Mouse (Mus musculus) MEL (cell line): ENCODE results near the gene Mark2. TPM values are rescaled to one million over a fixed set of nuclear protein-coding genes. Genes with fewer than 3 reads are reported as not detected.

Experiments
- DNase-seq: peaks from one replicate; pipeline ENCODE4 v3.0.0; 2011; ENCODE audit warnings: low read depth, low spot score
- H3K27ac ChIP-seq: 2 replicates; pipeline ENCODE4 v1.5.1; 2012; ENCODE audit warnings: low read depth, mild to moderate bottlenecking, control low read depth, low read length, moderate library complexity; ENCODE audit not compliant: control insufficient read depth
- H3K27me3 ChIP-seq, 2 experiments: fragments of 150-350 bp in 1 of 2; sonication (generic) in 1 of 2; 2 replicates each; pipeline ENCODE4 v1.6.1; 2012; ENCODE audit warnings: low read length in 2 of 2, mild to moderate bottlenecking in 2 of 2, improper control_type of control experiment in 1 of 2, moderate library complexity in 1 of 2; ENCODE audit not compliant: insufficient read depth in 2 of 2, control insufficient read depth in 1 of 2
- H3K36me3 ChIP-seq, 2 experiments: 2 replicates each; pipeline ENCODE4 v1.6.1; 2012 to 2014; ENCODE audit warnings: low read length in 2 of 2, improper control_type of control experiment in 1 of 2, inconsistent platforms in 1 of 2, mild to moderate bottlenecking in 1 of 2; ENCODE audit not compliant: insufficient read depth in 2 of 2, control insufficient read depth in 1 of 2
- H3K4me1 ChIP-seq, 2 experiments: fragments of 150-350 bp in 1 of 2; sonication (generic) in 1 of 2; 2 replicates each; pipeline ENCODE4 v1.6.1; 2012; ENCODE audit warnings: low read length in 2 of 2, improper control_type of control experiment in 1 of 2, mild to moderate bottlenecking in 1 of 2; ENCODE audit not compliant: insufficient read depth in 2 of 2, control insufficient read depth in 1 of 2
- H3K4me3 ChIP-seq, 2 experiments: fragments of 150-350 bp in 1 of 2; sonication (generic) in 1 of 2; 2 replicates each; pipeline ENCODE4 v1.5.1; 2012; ENCODE audit warnings: low read depth in 2 of 2, low read length in 2 of 2, mild to moderate bottlenecking in 2 of 2, moderate library complexity in 2 of 2, control low read depth in 1 of 2, improper control_type of control experiment in 1 of 2; ENCODE audit not compliant: control insufficient read depth in 1 of 2, insufficient read depth in 1 of 2
- H3K79me2 ChIP-seq: 2 replicates; pipeline ENCODE4 v1.6.1; 2012; ENCODE audit warnings: mild to moderate bottlenecking, low read length, moderate library complexity; ENCODE audit not compliant: control insufficient read depth, poor library complexity, insufficient read depth
- H3K9ac ChIP-seq: 2 replicates; pipeline ENCODE4 v1.6.1; 2012; ENCODE audit warnings: low read depth, mild to moderate bottlenecking, control low read depth, low read length, moderate library complexity; ENCODE audit not compliant: control insufficient read depth, poor library complexity, severe bottlenecking
- H3K9me3 ChIP-seq: fragments of 150-350 bp; sonication (generic); replicated peaks from 2 replicates; pipeline ENCODE4 v1.6.1; 2012; ENCODE audit warnings: mild to moderate bottlenecking, low read length, improper control_type of control experiment, moderate library complexity; ENCODE audit not compliant: insufficient read depth
- BHLHE40 ChIP-seq: IDR thresholded peaks from 2 replicates; pipeline ENCODE4 v1.6.1; 2012; ENCODE audit warnings: low read depth, mild to moderate bottlenecking, inconsistent platforms, low read length, improper control_type of control experiment, borderline replicate concordance
- CHD1 ChIP-seq: IDR thresholded peaks from 2 replicates; pipeline ENCODE4 v1.6.1; 2012; ENCODE audit warnings: low read depth, mild to moderate bottlenecking, inconsistent platforms, low read length, improper control_type of control experiment
- CHD2 ChIP-seq: IDR thresholded peaks from 2 replicates; pipeline ENCODE4 v1.6.1; 2011; ENCODE audit warnings: low read length, improper control_type of control experiment
- CTCF ChIP-seq, 3 experiments: IDR thresholded peaks in 2 of 3; conservative IDR thresholded peaks in 1 of 3; 2 replicates each; pipeline ENCODE4 v1.5.1; 2011 to 2012; ENCODE audit warnings: low read length in 3 of 3, low read depth in 2 of 3, mild to moderate bottlenecking in 2 of 3, improper control_type of control experiment in 1 of 3, inconsistent platforms in 1 of 3, mixed read lengths in 1 of 3, moderate library complexity in 1 of 3; ENCODE audit not compliant: control insufficient read depth in 1 of 3, insufficient read depth in 1 of 3, poor library complexity in 1 of 3, severe bottlenecking in 1 of 3
- E2F4 ChIP-seq: IDR thresholded peaks from 2 replicates; pipeline ENCODE4 v1.6.1; 2011; ENCODE audit warnings: low read depth, low read length, improper control_type of control experiment, borderline replicate concordance
- ELF1 ChIP-seq: IDR thresholded peaks from 2 replicates; pipeline ENCODE4 v1.6.1; 2014; ENCODE audit warnings: low read depth, mild to moderate bottlenecking, inconsistent platforms, low read length, improper control_type of control experiment, moderate library complexity
- EP300 ChIP-seq, 2 experiments: IDR thresholded peaks; 2 replicates each; pipeline ENCODE4 v1.6.1; 2011; ENCODE audit warnings: improper control_type of control experiment in 2 of 2, low read length in 2 of 2, low read depth in 1 of 2, mild to moderate bottlenecking in 1 of 2
- ETS1 ChIP-seq: IDR thresholded peaks from 2 replicates; pipeline ENCODE4 v1.6.1; 2012; ENCODE audit warnings: low read depth, mild to moderate bottlenecking, inconsistent platforms, low read length, improper control_type of control experiment, moderate library complexity
- GABPA ChIP-seq: IDR thresholded peaks from 2 replicates; pipeline ENCODE4 v1.6.1; 2012; ENCODE audit warnings: low read depth, mild to moderate bottlenecking, inconsistent platforms, low read length, improper control_type of control experiment, moderate library complexity
- GATA1 ChIP-seq: IDR thresholded peaks from 2 replicates; pipeline ENCODE4 v1.6.1; 2011; ENCODE audit warnings: low read depth, low read length, improper control_type of control experiment
- HCFC1 ChIP-seq: IDR thresholded peaks from 2 replicates; pipeline ENCODE4 v1.6.1; 2012; ENCODE audit warnings: low read depth, mild to moderate bottlenecking, inconsistent platforms, low read length, improper control_type of control experiment, moderate library complexity
- JUND ChIP-seq: IDR thresholded peaks from 2 replicates; pipeline ENCODE4 v1.6.1; 2011; ENCODE audit warnings: low read depth, mild to moderate bottlenecking, improper control_type of control experiment, low read length
- KAT2A ChIP-seq: conservative IDR thresholded peaks from 2 replicates; pipeline ENCODE4 v1.6.1; 2012; ENCODE audit warnings: low read depth, low read length, improper control_type of control experiment, inconsistent platforms
- MAFK ChIP-seq: IDR thresholded peaks from 2 replicates; pipeline ENCODE4 v1.6.1; 2011; ENCODE audit warnings: low read depth, mild to moderate bottlenecking, low read length, improper control_type of control experiment, borderline replicate concordance
- MAX ChIP-seq: IDR thresholded peaks from 2 replicates; pipeline ENCODE4 v1.6.1; 2011; ENCODE audit warnings: low read length, improper control_type of control experiment
- MAZ ChIP-seq: IDR thresholded peaks from 2 replicates; pipeline ENCODE4 v1.6.1; 2012; ENCODE audit warnings: low read depth, mild to moderate bottlenecking, inconsistent platforms, low read length, improper control_type of control experiment
- MEF2A ChIP-seq: IDR thresholded peaks from 2 replicates; pipeline ENCODE4 v1.6.1; 2014; ENCODE audit warnings: low read depth, mild to moderate bottlenecking, inconsistent platforms, low read length, improper control_type of control experiment; ENCODE audit not compliant: poor library complexity, insufficient replicate concordance, severe bottlenecking; ENCODE audit errors: extremely low read depth
- MXI1 ChIP-seq: IDR thresholded peaks from 2 replicates; pipeline ENCODE4 v1.6.1; 2011; ENCODE audit warnings: mild to moderate bottlenecking, low read depth, low read length, improper control_type of control experiment
- NELFE ChIP-seq: IDR thresholded peaks from 2 replicates; pipeline ENCODE4 v1.6.1; 2011; ENCODE audit warnings: low read depth, low read length, improper control_type of control experiment
- NRF1 ChIP-seq: IDR thresholded peaks from 2 replicates; pipeline ENCODE4 v1.6.1; 2014; ENCODE audit warnings: low read depth, mild to moderate bottlenecking, inconsistent platforms, low read length, improper control_type of control experiment, moderate library complexity; ENCODE audit not compliant: poor library complexity, insufficient read depth, severe bottlenecking
- POLR2A ChIP-seq, 2 experiments: IDR thresholded peaks; 2 replicates each; pipeline ENCODE4 v1.6.1; 2011 to 2012; ENCODE audit warnings: low read length in 2 of 2, mild to moderate bottlenecking in 2 of 2, control low read depth in 1 of 2, improper control_type of control experiment in 1 of 2, low read depth in 1 of 2, moderate library complexity in 1 of 2; ENCODE audit not compliant: control insufficient read depth in 1 of 2, insufficient read depth in 1 of 2, poor library complexity in 1 of 2
- RAD21 ChIP-seq: IDR thresholded peaks from 2 replicates; pipeline ENCODE4 v1.6.1; 2011; ENCODE audit warnings: mild to moderate bottlenecking, low read depth, low read length, improper control_type of control experiment
- RCOR1 ChIP-seq: IDR thresholded peaks from 2 replicates; pipeline ENCODE4 v1.6.1; 2012; ENCODE audit warnings: low read depth, mild to moderate bottlenecking, inconsistent platforms, low read length, improper control_type of control experiment
- SIN3A ChIP-seq: IDR thresholded peaks from 2 replicates; pipeline ENCODE4 v1.6.1; 2012; ENCODE audit warnings: low read length, improper control_type of control experiment, inconsistent platforms
- SMC3 ChIP-seq: IDR thresholded peaks from 2 replicates; pipeline ENCODE4 v1.6.1; 2011; ENCODE audit warnings: low read depth, low read length, improper control_type of control experiment
- TAL1 ChIP-seq: IDR thresholded peaks from 2 replicates; pipeline ENCODE4 v1.6.1; 2012; ENCODE audit warnings: mild to moderate bottlenecking, inconsistent platforms, low read length, moderate library complexity, mixed read lengths
- TBP ChIP-seq: IDR thresholded peaks from 2 replicates; pipeline ENCODE4 v1.8.0; 2011; ENCODE audit warnings: low read depth, low read length, improper control_type of control experiment
- TCF12 ChIP-seq: IDR thresholded peaks from 2 replicates; pipeline ENCODE4 v1.6.1; 2014; ENCODE audit warnings: low read depth, mild to moderate bottlenecking, inconsistent platforms, low read length, improper control_type of control experiment, moderate library complexity
- UBTF ChIP-seq: IDR thresholded peaks from 2 replicates; pipeline ENCODE4 v1.6.1; 2012; ENCODE audit warnings: low read depth, mild to moderate bottlenecking, inconsistent platforms, low read length, improper control_type of control experiment, moderate library complexity, borderline replicate concordance; ENCODE audit not compliant: insufficient read depth
- USF2 ChIP-seq, 2 experiments: IDR thresholded peaks; 2 replicates each; pipeline ENCODE4 v1.6.1; 2011 to 2012; ENCODE audit warnings: improper control_type of control experiment in 2 of 2, low read length in 2 of 2, borderline replicate concordance in 1 of 2, inconsistent platforms in 1 of 2, low read depth in 1 of 2, mild to moderate bottlenecking in 1 of 2; ENCODE audit not compliant: insufficient read depth in 1 of 2
- ZC3H11A ChIP-seq: IDR thresholded peaks from 2 replicates; pipeline ENCODE4 v1.6.1; 2012; ENCODE audit warnings: low read depth, mild to moderate bottlenecking, inconsistent platforms, low read length, improper control_type of control experiment
- ZKSCAN1 ChIP-seq: IDR thresholded peaks from 2 replicates; pipeline ENCODE4 v1.6.1; 2012; ENCODE audit warnings: low read depth, mild to moderate bottlenecking, inconsistent platforms, low read length, improper control_type of control experiment, moderate library complexity
- ZMIZ1 ChIP-seq: IDR thresholded peaks from 2 replicates; pipeline ENCODE4 v1.6.1; 2012; ENCODE audit warnings: low read depth, mild to moderate bottlenecking, inconsistent platforms, low read length, improper control_type of control experiment, moderate library complexity
- ZNF384 ChIP-seq: IDR thresholded peaks from 2 replicates; pipeline ENCODE4 v1.6.1; 2012; ENCODE audit warnings: low read depth, mild to moderate bottlenecking, inconsistent platforms, low read length, improper control_type of control experiment
- polyA plus RNA-seq, 2 experiments: library from polyadenylated mRNA; stranded (reverse) in 1 of 2; unstranded in 1 of 2; fragments of >175 nt in 1 of 2; fragments of >200 nt in 1 of 2; gene quantifications; 2 replicates each; pipeline versions ENCODE4 v1.2.1 to v1.2.4; 2012; ENCODE audit warnings: low replicate concordance in 2 of 2, low read depth in 1 of 2; ENCODE audit not compliant: insufficient read length in 2 of 2, insufficient read depth in 1 of 2, missing spikeins in 1 of 2
- total RNA-seq: library from RNA; depleted of rRNA; stranded (reverse); fragments of 300-350 nt; gene quantifications from 2 replicates; pipeline ENCODE4 v1.2.3, GENCODE M21; 2012

Mark2 gene
- total and polyA plus RNA-seq, 3 experiments, result 36.1 to 72.4 TPM; not detected in 1

- TF ChIP-seq NELFE, result no peak
- TF ChIP-seq ELF1, result no peak
These were observed 60.9 kb downstream of the Mark2 start (continued) for GRCm38 (mm10) chr19:7280557-7281330.

DNA sequence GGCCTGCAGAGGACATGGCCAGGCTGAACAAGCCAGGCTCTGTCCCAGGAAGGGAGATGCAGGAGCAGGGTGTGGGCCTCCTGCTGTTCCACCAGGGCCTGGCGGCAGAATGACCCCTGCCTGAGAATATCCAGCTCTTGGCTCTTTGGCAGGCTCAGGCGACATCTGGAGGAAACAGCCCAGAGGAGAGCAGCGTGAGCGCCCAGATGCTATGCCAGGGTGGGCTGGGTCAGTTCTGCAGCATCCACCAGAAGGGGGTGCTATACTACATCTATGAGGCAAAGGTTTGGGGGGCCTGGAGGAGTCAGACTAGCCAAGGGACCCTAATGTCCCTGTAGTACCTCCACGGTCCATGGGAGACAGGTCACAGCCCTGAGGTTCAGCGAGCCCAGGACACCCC lies 62.5 kb downstream of the Mark2 start:
- H3K9ac ChIP-seq, result no peak overlapping the region
- H3K4me1 ChIP-seq, result no peaks in the 10 kb centered on the region
- DNase-seq, result peak; percentile 54

GRCm38 (mm10) chr19:7278200-7278906 lies 63.3 kb downstream of the Mark2 start:
- Histone ChIP-seq H3K4me1 (no peaks in the 10 kb centered on the region), H3K9me3 (no peaks in the 10 kb centered on the region), H3K36me3 (peaks cover 0 to under 1% of the 10 kb centered on the region in 2 experiments; a peak in 1 of 4 replicates), H3K27me3 (no peaks in the 10 kb centered on the region), H3K79me2 (no peaks in the 10 kb centered on the region), H3K4me3 (no peak overlapping the region), H3K27ac (no peak overlapping the region), H3K9ac (no peak overlapping the region)
- TF ChIP-seq MXI1 (0 out of 2 replicates have a peak, but pooled peaks have one; percentile 10), USF2 (IDR thresholded peaks at IDR 0.05; ENCODE audit: borderline replicate concordance in 1 of 2, insufficient read depth in 1 of 2, low read depth in 1 of 2, low read length in 2 of 2) (no peak), RCOR1 (no peak), HCFC1 (no peak)
- DNase-seq, result no peak

More for the DNA sequence above, 62.5 kb downstream of the Mark2 start:
- Histone ChIP-seq H3K27ac (no peak overlapping the region), H3K36me3 (peaks cover 0 to 6% of the 10 kb centered on the region in 2 experiments; a peak in 2 of 4 replicates), H3K79me2 (no peaks in the 10 kb centered on the region), H3K9me3 (no peaks in the 10 kb centered on the region), H3K4me3 (no peak overlapping the region), H3K27me3 (no peaks in the 10 kb centered on the region)
- TF ChIP-seq MEF2A, result no peak
- no peak for TF ChIP-seq TAL1
- no peak for TF ChIP-seq SIN3A
- no peak for TF ChIP-seq CHD1
- TF ChIP-seq KAT2A, result no peak
- TF ChIP-seq BHLHE40, result no peak
- TF ChIP-seq SMC3, result peak; percentile 58
- TF ChIP-seq UBTF, result no peak
- no peak for TF ChIP-seq USF2 (IDR thresholded peaks at IDR 0.05; ENCODE audit: borderline replicate concordance in 1 of 2, insufficient read depth in 1 of 2, low read depth in 1 of 2, low read length in 2 of 2)
- peak; percentile 47 to 69 (median 66) for TF ChIP-seq CTCF (IDR thresholded peaks at IDR 0.05 in 2 of 3, conservative IDR thresholded peaks at IDR 0.05 in 1 of 3; ENCODE audit: control insufficient read depth in 1 of 3, insufficient read depth in 1 of 3, low read depth in 2 of 3, low read length in 3 of 3, poor library complexity in 1 of 3, severe bottlenecking in 1 of 3)
- no peak for TF ChIP-seq EP300 (IDR thresholded peaks at IDR 0.05; ENCODE audit: low read depth in 1 of 2, low read length in 2 of 2)
- TF ChIP-seq E2F4, result no peak
- no peak for TF ChIP-seq TCF12
- TF ChIP-seq ZKSCAN1, result no peak
- no peak for TF ChIP-seq TBP
- no peak for TF ChIP-seq ETS1
- TF ChIP-seq ZNF384, result no peak
- TF ChIP-seq MAX, result no peak
- no peak for TF ChIP-seq MAFK
- TF ChIP-seq NRF1, result no peak
- TF ChIP-seq GATA1, result no peak
- no peak for TF ChIP-seq HCFC1
- TF ChIP-seq ZC3H11A, result 0 out of 2 replicates have a peak, but pooled peaks have one; percentile 13
- TF ChIP-seq ELF1, result no peak
- no peak for TF ChIP-seq MAZ
- TF ChIP-seq RCOR1, result no peak
- TF ChIP-seq ZMIZ1, result no peak
- TF ChIP-seq GABPA, result no peak
- peak; percentile 45 for TF ChIP-seq RAD21
- TF ChIP-seq POLR2A (IDR thresholded peaks at IDR 0.05; ENCODE audit: control insufficient read depth in 1 of 2, insufficient read depth in 1 of 2, low read depth in 1 of 2, low read length in 2 of 2, poor library complexity in 1 of 2), result no peak
- no peak for TF ChIP-seq JUND
- no peak for TF ChIP-seq CHD2
